Mouse (Mus musculus): ENCODE measurements at regions not wholly inside any gene's neighbourhood (a gene's known extent, or its start where the extent isn't known, plus 50 kb on each side); places are given as distances from the start of the nearest gene placed in this dataset.

GRCm38 (mm10) chr2:124903556-124903955 is 164.4 kb upstream of the Slc24a5 start:
- H3K9me3 ChIP-seq (ENCODE audit: control insufficient read depth, insufficient read depth, low read depth, low read length): no peaks in the 10 kb centered on the region
- no peak overlapping the region for H3K9ac ChIP-seq (ENCODE audit: insufficient read depth, low read depth, low read length, poor library complexity, severe bottlenecking)
- no peaks in the 10 kb centered on the region for H3K36me3 ChIP-seq (ENCODE audit: control insufficient read depth, insufficient read depth, low read length, poor library complexity, severe bottlenecking)
- no peak overlapping the region for H3K27ac ChIP-seq (ENCODE audit: insufficient read depth, low read depth, low read length, poor library complexity, severe bottlenecking)
- no peak overlapping the region for H3K4me3 ChIP-seq (ENCODE audit: insufficient read depth in 1 of 2, low read depth in 1 of 2, low read length in 2 of 2, poor library complexity in 1 of 2, severe bottlenecking in 1 of 2)
- H3K4me1 ChIP-seq (ENCODE audit: control insufficient read depth in 2 of 2, insufficient read depth in 2 of 2, low read length in 2 of 2, poor library complexity in 1 of 2): no peaks in the 10 kb centered on the region
- in situ Hi-C loops (cut with MboI; ENCODE audit: low sequenced_read_pairs in 2 of 2, unreplicated experiment in 2 of 2): no loop called here
- no peak for DNase-seq (ENCODE audit: low read depth, low spot score)
- TF ChIP-seq MAFK (IDR thresholded peaks at IDR 0.05; ENCODE audit: insufficient read depth, low read depth, low read length): no peak
- TF ChIP-seq HCFC1 (IDR thresholded peaks at IDR 0.05; ENCODE audit: borderline replicate concordance, insufficient read depth, low read length): no peak
- no peak for TF ChIP-seq CHD2 (IDR thresholded peaks at IDR 0.05; ENCODE audit: low read depth, low read length)
- no peak for TF ChIP-seq ZC3H11A (IDR thresholded peaks at IDR 0.05; ENCODE audit: borderline replicate concordance, low read depth, low read length)
- TF ChIP-seq ZNF384 (IDR thresholded peaks at IDR 0.05; ENCODE audit: low read depth, low read length): no peak

- H3K4me3 ChIP-seq (ENCODE audit: insufficient read depth in 1 of 2, low read depth in 1 of 2, low read length in 2 of 2, poor library complexity in 1 of 2, severe bottlenecking in 1 of 2): no peak overlapping the region
Measured at GRCm38 (mm10) chr2:124905076-124905475, 162.8 kb upstream of the Slc24a5 start.

GRCm38 (mm10) chr2:124918986-124919761 is 148.8 kb upstream of the Slc24a5 start:
- H3K4me3 ChIP-seq (ENCODE audit: insufficient read depth in 1 of 2, low read depth in 1 of 2, low read length in 2 of 2, poor library complexity in 1 of 2, severe bottlenecking in 1 of 2): no peak overlapping the region
- H3K4me1 ChIP-seq (ENCODE audit: control insufficient read depth in 2 of 2, insufficient read depth in 2 of 2, low read length in 2 of 2, poor library complexity in 1 of 2): no peaks in the 10 kb centered on the region
- H3K9me3 ChIP-seq (ENCODE audit: control insufficient read depth, insufficient read depth, low read depth, low read length): no peaks in the 10 kb centered on the region
- no peak overlapping the region for H3K27ac ChIP-seq (ENCODE audit: insufficient read depth, low read depth, low read length, poor library complexity, severe bottlenecking)
- H3K9ac ChIP-seq (ENCODE audit: insufficient read depth, low read depth, low read length, poor library complexity, severe bottlenecking): no peak overlapping the region
- in situ Hi-C loops (cut with MboI; ENCODE audit: low sequenced_read_pairs in 2 of 2, unreplicated experiment in 2 of 2): no loop called here
- H3K36me3 ChIP-seq (ENCODE audit: control insufficient read depth, insufficient read depth, low read length, poor library complexity, severe bottlenecking): no peaks in the 10 kb centered on the region
- no peak for DNase-seq (ENCODE audit: low read depth, low spot score)
- TF ChIP-seq ZC3H11A (IDR thresholded peaks at IDR 0.05; ENCODE audit: borderline replicate concordance, low read depth, low read length) (no peak), ZNF384 (IDR thresholded peaks at IDR 0.05; ENCODE audit: low read depth, low read length) (no peak), MAFK (IDR thresholded peaks at IDR 0.05; ENCODE audit: insufficient read depth, low read depth, low read length) (no peak), CHD2 (IDR thresholded peaks at IDR 0.05; ENCODE audit: low read depth, low read length) (no peak), HCFC1 (IDR thresholded peaks at IDR 0.05; ENCODE audit: borderline replicate concordance, insufficient read depth, low read length) (no peak)

More at GRCm38 (mm10) chr2:124905076-124905475, 162.8 kb upstream of the Slc24a5 start:
- no peaks in the 10 kb centered on the region for H3K36me3 ChIP-seq (ENCODE audit: control insufficient read depth, insufficient read depth, low read length, poor library complexity, severe bottlenecking)
- DNase-seq (ENCODE audit: low read depth, low spot score): no peak
- TF ChIP-seq CHD2 (IDR thresholded peaks at IDR 0.05; ENCODE audit: low read depth, low read length) (no peak), ZNF384 (IDR thresholded peaks at IDR 0.05; ENCODE audit: low read depth, low read length) (no peak), HCFC1 (IDR thresholded peaks at IDR 0.05; ENCODE audit: borderline replicate concordance, insufficient read depth, low read length) (no peak), ZC3H11A (IDR thresholded peaks at IDR 0.05; ENCODE audit: borderline replicate concordance, low read depth, low read length) (no peak), MAFK (IDR thresholded peaks at IDR 0.05; ENCODE audit: insufficient read depth, low read depth, low read length) (no peak)
- no peak overlapping the region for H3K27ac ChIP-seq (ENCODE audit: insufficient read depth, low read depth, low read length, poor library complexity, severe bottlenecking)
- H3K9me3 ChIP-seq (ENCODE audit: control insufficient read depth, insufficient read depth, low read depth, low read length): no peaks in the 10 kb centered on the region
- in situ Hi-C loops (cut with MboI; ENCODE audit: low sequenced_read_pairs in 2 of 2, unreplicated experiment in 2 of 2): no loop called here
- H3K9ac ChIP-seq (ENCODE audit: insufficient read depth, low read depth, low read length, poor library complexity, severe bottlenecking): no peak overlapping the region
- H3K4me1 ChIP-seq (ENCODE audit: control insufficient read depth in 2 of 2, insufficient read depth in 2 of 2, low read length in 2 of 2, poor library complexity in 1 of 2): no peaks in the 10 kb centered on the region

- in situ Hi-C loops (cut with MboI; ENCODE audit: low sequenced_read_pairs in 2 of 2, unreplicated experiment in 2 of 2): no loop called here
- Histone ChIP-seq H3K9ac (ENCODE audit: insufficient read depth, low read depth, low read length, poor library complexity, severe bottlenecking) (no peak overlapping the region), H3K27ac (ENCODE audit: insufficient read depth, low read depth, low read length, poor library complexity, severe bottlenecking) (no peak overlapping the region), H3K36me3 (ENCODE audit: control insufficient read depth, insufficient read depth, low read length, poor library complexity, severe bottlenecking) (no peaks in the 10 kb centered on the region), H3K4me3 (ENCODE audit: insufficient read depth in 1 of 2, low read depth in 1 of 2, low read length in 2 of 2, poor library complexity in 1 of 2, severe bottlenecking in 1 of 2) (no peak overlapping the region), H3K9me3 (ENCODE audit: control insufficient read depth, insufficient read depth, low read depth, low read length) (no peaks in the 10 kb centered on the region), H3K4me1 (ENCODE audit: control insufficient read depth in 2 of 2, insufficient read depth in 2 of 2, low read length in 2 of 2, poor library complexity in 1 of 2) (no peaks in the 10 kb centered on the region)
- no peak for DNase-seq (ENCODE audit: low read depth, low spot score)
- TF ChIP-seq CHD2 (IDR thresholded peaks at IDR 0.05; ENCODE audit: low read depth, low read length): no peak
- no peak for TF ChIP-seq ZNF384 (IDR thresholded peaks at IDR 0.05; ENCODE audit: low read depth, low read length)
- no peak for TF ChIP-seq ZC3H11A (IDR thresholded peaks at IDR 0.05; ENCODE audit: borderline replicate concordance, low read depth, low read length)
- TF ChIP-seq MAFK (IDR thresholded peaks at IDR 0.05; ENCODE audit: insufficient read depth, low read depth, low read length): no peak
- TF ChIP-seq HCFC1 (IDR thresholded peaks at IDR 0.05; ENCODE audit: borderline replicate concordance, insufficient read depth, low read length): no peak
Measured at GRCm38 (mm10) chr2:124919762-124920255, 148.1 kb upstream of the Slc24a5 start.

Measured in ES-E14 (cell line).